In genomic region chr4:103213859-103214497, GRCm38 (mm10) we compare ENCODE assay signal across 7 mouse cellular contexts. TPM values are rescaled to one million over a fixed set of nuclear protein-coding genes. Genes with fewer than 3 reads are reported as not detected.
A peak's percentile ranks its signal among the peaks of the same experiment; 100 is the strongest.
DNase-seq lines count a peak whose midpoint lies in the region; ATAC-seq and TF ChIP-seq lines count a peak whose summit lies in the region.

No protein-coding gene starts in this region.

- no peaks in the 10 kb centered on the region for H3K9me3 ChIP-seq in embryonic facial prominence, embryonic 14.5 days (ENCODE audit: control insufficient read depth, low read length)
- H3K9me3 ChIP-seq in intestine, embryonic 14.5 days (ENCODE audit: control insufficient read depth, low read length), result no peaks in the 10 kb centered on the region
- H3K9me3 ChIP-seq in midbrain, embryonic 11.5 days (ENCODE audit: control insufficient read depth, low read length), result no peaks in the 10 kb centered on the region

- peaks cover 3% of the 10 kb centered on the region; the same call in 1 of the 2 replicates for H3K4me1 ChIP-seq in lung, adult 2 months (ENCODE audit: control insufficient read depth, insufficient read depth, low read length)
- H3K4me1 ChIP-seq in embryonic facial prominence, embryonic 14.5 days (ENCODE audit: control insufficient read depth, insufficient read depth, low read length), result peaks cover 13% of the 10 kb centered on the region
- H3K4me1 ChIP-seq in intestine, embryonic 14.5 days (replicated peaks; ENCODE audit: control insufficient read depth, insufficient read depth, low read length), result peaks cover 16% of the 10 kb centered on the region; the same call in 1 of the 2 replicates
- peaks cover 3% of the 10 kb centered on the region for H3K4me1 ChIP-seq in midbrain, embryonic 11.5 days (ENCODE audit: control insufficient read depth, insufficient read depth, low read length)

- H3K27ac ChIP-seq in embryonic facial prominence, embryonic 14.5 days (replicated peaks; ENCODE audit: low read depth, low read length), result peak overlapping the region; percentile 99
- H3K27ac ChIP-seq in intestine, embryonic 14.5 days (ENCODE audit: low read depth), result peak overlapping the region; percentile 95
- H3K27ac ChIP-seq in midbrain, embryonic 11.5 days (ENCODE audit: low read depth, low read length), result peak overlapping the region; percentile 93

- DNase-seq in lung, adult 2 months, result peak; percentile 12
- no peak for DNase-seq in lung, postnatal 25 days (ENCODE audit: low spot score)
- peak; percentile 55 for DNase-seq in NIH3T3 (ENCODE audit: low read depth)
- DNase-seq in embryonic facial prominence, embryonic 14.5 days (ENCODE audit: low spot score), result peak; percentile 63
- peak; percentile 62 for DNase-seq in intestine, embryonic 14.5 days (ENCODE audit: low spot score)
- DNase-seq in midbrain, embryonic 11.5 days (ENCODE audit: low spot score, missing footprints), result peak; percentile 90

- no peaks in the 10 kb centered on the region for H3K27me3 ChIP-seq in embryonic facial prominence, embryonic 14.5 days (replicated peaks; ENCODE audit: control insufficient read depth, insufficient read depth, low read length)
- H3K27me3 ChIP-seq in intestine, embryonic 14.5 days (replicated peaks; ENCODE audit: control insufficient read depth, insufficient read depth, low read length), result no peaks in the 10 kb centered on the region
- H3K27me3 ChIP-seq in midbrain, embryonic 11.5 days (ENCODE audit: control insufficient read depth, insufficient read depth, low read length), result no peaks in the 10 kb centered on the region

- peaks cover 23% of the 10 kb centered on the region for H3K36me3 ChIP-seq in embryonic facial prominence, embryonic 14.5 days (ENCODE audit: control insufficient read depth, insufficient read depth, low read length)
- peaks cover 20% of the 10 kb centered on the region for H3K36me3 ChIP-seq in intestine, embryonic 14.5 days (ENCODE audit: control insufficient read depth, insufficient read depth, low read length)
- H3K36me3 ChIP-seq in midbrain, embryonic 11.5 days (ENCODE audit: control insufficient read depth, insufficient read depth, low read length), result no peaks in the 10 kb centered on the region; the same call in 1 of the 2 replicates

- peak overlapping the region; percentile 99 for H3K9ac ChIP-seq in embryonic facial prominence, embryonic 14.5 days (ENCODE audit: low read depth, low read length)
- H3K9ac ChIP-seq in intestine, embryonic 14.5 days (ENCODE audit: low read length), result peak overlapping the region; percentile 98
- H3K9ac ChIP-seq in midbrain, embryonic 11.5 days (ENCODE audit: low read length), result peak overlapping the region; percentile 98

- ATAC-seq in embryonic facial prominence, embryonic 14.5 days (ENCODE audit: low read depth), result no peak
- no peak for ATAC-seq in intestine, embryonic 14.5 days (replicated peaks; ENCODE audit: low FRiP score, low TSS enrichment, low read depth)
- no peak for ATAC-seq in midbrain, embryonic 11.5 days (ENCODE audit: low FRiP score)
- no peak for ATAC-seq in granulocyte monocyte progenitor cell, adult 5-6 weeks (replicated peaks; ENCODE audit: poor library complexity, severe bottlenecking)

- peak overlapping the region; percentile 71 for H3K4me2 ChIP-seq in embryonic facial prominence, embryonic 14.5 days (ENCODE audit: low read depth, low read length)
- H3K4me2 ChIP-seq in intestine, embryonic 14.5 days (ENCODE audit: low read length), result peak overlapping the region; percentile 57
- peak overlapping the region; percentile 73 for H3K4me2 ChIP-seq in midbrain, embryonic 11.5 days

- H3K4me3 ChIP-seq in lung, adult 2 months (replicated peaks; ENCODE audit: extremely low read depth, low read depth, low read length), result peak overlapping the region; percentile 99
- H3K4me3 ChIP-seq in embryonic facial prominence, embryonic 14.5 days (ENCODE audit: low read depth, low read length), result peak overlapping the region; percentile 97
- H3K4me3 ChIP-seq in intestine, embryonic 14.5 days (ENCODE audit: low read depth, low read length), result peak overlapping the region; percentile 92
- H3K4me3 ChIP-seq in midbrain, embryonic 11.5 days (ENCODE audit: low read depth, low read length), result peak overlapping the region; percentile 89

- no peak for TF ChIP-seq CTCF in lung, adult 2 months (IDR thresholded peaks at IDR 0.05; ENCODE audit: insufficient read depth, low read length)

- no peak for TF ChIP-seq POLR2A in lung, adult 2 months (IDR thresholded peaks at IDR 0.05; ENCODE audit: borderline replicate concordance, extremely low read depth, low read depth, low read length)

- 2% methylated on average over 30 of the region's 30 CpGs for WGBS in lung, adult 2 months
- under 1% methylated on average over 30 of the region's 30 CpGs for WGBS in embryonic facial prominence, embryonic 14.5 days
- 2% methylated on average over 30 of the region's 30 CpGs for WGBS in intestine, embryonic 14.5 days
- WGBS in midbrain, embryonic 11.5 days, result 5% methylated on average over 30 of the region's 30 CpGs

RNA-seq across cellular contexts. Expression of gene Slc35d1, which starts 1.0 kb away (rescaled TPM):
- 1.8 and 4.4 TPM in 2 replicates for polyA plus RNA-seq in lung, adult 2 months (2012; rRNA removed)
- 13.4 and 13.8 TPM in 2 replicates for polyA plus RNA-seq in embryonic facial prominence, embryonic 14.5 days (2014; fragmentation: Nextera tagmentation; extraction: Ambion mirVana)
- 9.4 and 9.7 TPM in 2 replicates for polyA plus RNA-seq in intestine, embryonic 14.5 days (2014; fragmentation: Nextera tagmentation; extraction: Ambion mirVana)
- 8.6 and 9.8 TPM in 2 replicates for polyA plus RNA-seq in midbrain, embryonic 11.5 days (2014; fragmentation: Nextera tagmentation; extraction: Ambion mirVana)
- total RNA-seq in granulocyte monocyte progenitor cell, adult 5-6 weeks (2014; fragmentation: Nextera tagmentation), result 14.2 and 20.6 TPM in 2 replicates
- total RNA-seq in granulocyte monocyte progenitor cell, adult 5-6 weeks (2017), result 5.0 and 5.6 TPM in 2 replicates
